Mouse (Mus musculus) right cerebral cortex, postnatal 10 days (tissue): ENCODE results near the gene Icam4.
"Not testable (repeated sequence)": the region's sequence is repeated elsewhere in the genome, so short reads cannot be mapped to it uniquely, and the experiment has no call there.

ENCODE experiments used
- DNase-seq, 2 experiments: peaks; one replicate each; pipeline ENCODE4 v3.0.0; 2021; ENCODE audit warnings: low spot score in 2 of 2

Icam4 gene

DNA sequence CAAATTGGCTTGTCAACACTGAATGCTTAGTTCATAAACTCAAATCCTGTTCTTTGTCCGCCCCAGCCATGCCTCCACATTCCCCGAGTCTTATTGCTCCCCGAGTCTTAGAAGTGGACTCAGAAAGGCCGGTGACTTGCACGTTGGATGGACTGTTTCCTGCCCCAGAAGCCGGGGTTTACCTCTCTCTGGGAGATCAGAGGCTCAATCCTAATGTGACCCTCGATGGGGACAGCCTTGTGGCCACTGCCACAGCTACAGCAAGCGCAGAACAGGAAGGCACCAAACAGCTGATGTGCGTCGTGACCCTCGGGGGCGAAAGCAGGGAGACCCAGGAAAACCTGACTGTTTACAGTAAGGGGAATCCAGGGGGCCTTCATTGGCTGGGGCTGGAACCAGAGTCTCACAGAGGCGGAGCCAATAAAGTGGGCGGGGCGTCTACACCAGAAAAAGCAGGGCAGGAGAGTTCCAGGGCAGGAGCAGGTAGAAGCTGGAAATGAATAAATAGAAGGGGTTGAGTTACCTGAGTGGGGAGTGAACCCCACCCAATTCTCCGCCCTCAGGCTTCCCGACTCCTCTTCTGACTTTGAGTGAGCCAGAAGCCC lies 5.4 kb downstream of the Icam4 start:
- no peak for DNase-seq

DNA sequence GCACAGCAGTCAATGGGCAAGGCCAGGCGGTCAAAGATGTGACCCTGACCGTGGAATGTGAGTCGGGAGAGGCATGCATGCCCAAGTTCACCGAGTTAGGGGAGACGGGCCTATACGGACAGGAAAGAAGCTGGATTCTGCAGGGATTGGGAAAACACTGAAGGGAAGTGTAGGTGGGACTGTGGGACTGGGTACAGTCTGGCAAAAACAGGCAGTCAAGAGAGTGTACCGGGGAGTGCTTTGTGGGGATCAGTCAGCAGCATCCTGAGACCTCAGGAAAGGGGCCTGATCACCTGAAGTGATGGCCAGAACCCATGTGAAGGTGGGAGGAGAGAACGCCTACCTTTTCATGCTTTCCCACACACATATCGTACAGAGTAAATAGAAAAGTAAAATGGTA lies 6.4 kb downstream of the Icam4 start:
- DNase-seq: no peak

DNA sequence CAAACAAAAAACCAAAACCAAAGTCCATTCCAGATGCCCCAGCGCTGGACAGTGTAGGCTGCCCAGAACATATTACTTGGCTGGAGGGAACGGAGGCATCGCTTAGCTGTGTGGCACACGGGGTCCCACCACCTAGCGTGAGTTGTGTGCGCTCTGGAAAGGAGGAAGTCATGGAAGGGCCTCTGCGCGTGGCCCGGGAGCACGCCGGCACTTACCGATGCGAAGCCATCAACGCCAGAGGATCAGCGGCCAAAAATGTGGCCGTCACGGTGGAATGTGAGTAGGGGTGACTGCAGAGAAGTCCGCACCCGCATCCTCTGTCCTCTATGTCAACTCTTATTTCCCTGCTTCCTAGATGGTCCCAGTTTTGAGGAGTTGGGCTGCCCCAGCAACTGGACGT lies 7.0 kb downstream of the Icam4 start:
- no peak for DNase-seq

- DNase-seq: no peak
Measured at GRCm38 (mm10) chr9:21036666-21037065, 7.5 kb downstream of the Icam4 start.

GRCm38 (mm10) chr9:21037481-21037891 lies 8.3 kb downstream of the Icam4 start:
- peak; percentile 65 to 70 for DNase-seq

GRCm38 (mm10) chr9:21039779-21040178 lies 10.6 kb downstream of the Icam4 start:
- DNase-seq: no peak

- DNase-seq: peak; percentile 78 to 89
Measured at GRCm38 (mm10) chr9:21041308-21041707, 12.1 kb downstream of the Icam4 start.

GRCm38 (mm10) chr9:21043563-21043962 lies 14.4 kb downstream of the Icam4 start:
- DNase-seq: no peak

- not testable (repeated sequence) for DNase-seq
Measured at GRCm38 (mm10) chr9:21044785-21045184, 15.6 kb downstream of the Icam4 start.

GRCm38 (mm10) chr9:21045235-21045634 lies 16.1 kb downstream of the Icam4 start:
- no peak for DNase-seq

DNA sequence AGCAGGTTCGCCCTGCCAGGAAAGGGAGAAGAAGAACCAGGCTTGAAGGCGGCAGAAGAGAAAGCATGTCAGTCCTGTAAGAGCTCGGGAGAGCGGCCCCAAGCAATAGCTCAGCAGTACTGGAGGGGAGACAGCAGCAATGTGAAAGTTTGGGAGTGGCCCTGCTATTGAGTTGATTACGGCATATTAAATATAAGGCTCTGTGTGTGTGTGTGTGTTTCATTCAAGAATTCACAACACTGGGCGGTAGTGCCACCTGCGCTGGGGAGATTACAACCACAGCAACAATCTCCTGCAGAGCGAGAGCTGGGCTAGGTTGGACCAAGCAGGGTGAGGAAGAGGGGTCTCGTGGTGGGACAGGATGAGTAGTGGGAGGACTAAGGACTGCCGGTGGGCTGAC lies 22.4 kb downstream of the Icam4 start:
- DNase-seq: no peak

- peak; percentile 70 to 84 for DNase-seq
Measured at GRCm38 (mm10) chr9:21062928-21063327, 33.8 kb downstream of the Icam4 start.

GRCm38 (mm10) chr9:21067006-21067684 lies 38.0 kb downstream of the Icam4 start, which contains the start of gene Zglp1:
Zglp1 (minus strand) TSS chr9:21067093.
- DNase-seq: no peak

DNA sequence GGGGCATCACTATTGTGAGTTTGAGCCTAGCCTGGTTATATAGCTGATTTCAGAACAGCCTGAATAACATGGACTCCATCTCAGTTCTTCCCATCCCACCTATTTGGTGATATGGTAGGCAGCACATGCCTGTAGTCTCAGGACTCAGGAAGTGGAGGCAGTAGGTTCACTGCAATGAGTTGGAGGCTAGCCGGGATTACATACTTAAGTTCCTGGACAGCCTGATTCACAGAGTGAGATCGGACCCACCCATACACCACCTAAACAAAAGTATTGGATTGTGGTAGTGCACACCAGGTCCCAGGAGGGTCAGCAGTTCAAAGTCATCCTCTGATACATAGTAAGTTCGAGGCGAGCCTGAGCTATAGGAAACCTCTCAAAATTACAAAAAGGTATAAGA lies 43.5 kb downstream of the Icam4 start:
- DNase-seq: no peak

- DNase-seq: peak; percentile 96
Measured at GRCm38 (mm10) chr9:21073044-21073840, 44.1 kb downstream of the Icam4 start, which contains the start of the genes Gm49373 and Fdx1l. Gm49373 (minus strand) TSS chr9:21073096. Fdx1l (minus strand) TSS chr9:21073614.

DNA sequence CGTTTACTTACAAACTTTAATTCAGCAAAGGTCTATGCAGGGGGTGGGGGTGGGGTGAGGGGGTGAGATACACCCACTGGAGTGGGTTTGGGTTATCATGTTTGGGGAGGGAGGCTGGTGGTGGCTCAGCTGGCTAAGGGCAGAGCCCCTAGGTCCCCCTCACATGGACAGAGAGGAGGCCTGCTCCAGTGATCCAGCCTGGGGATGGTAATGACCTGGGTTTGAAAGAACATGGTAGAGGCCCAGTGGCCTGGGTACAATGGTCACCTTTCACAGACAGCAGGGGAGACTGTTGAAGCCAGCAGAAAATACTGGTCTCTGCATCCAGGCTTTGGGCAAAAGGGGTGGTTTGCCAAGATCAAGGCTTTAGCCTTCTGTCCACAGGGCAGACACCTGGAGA lies 45.0 kb downstream of the Icam4 start:
- DNase-seq: peak; percentile 16 to 38

GRCm38 (mm10) chr9:21075625-21076024 lies 46.5 kb downstream of the Icam4 start:
- DNase-seq: peak in 1 of 2 experiments; percentile 26
